Mouse (Mus musculus): ENCODE data around the gene Myh7b. TPM values are rescaled to one million over a fixed set of nuclear protein-coding genes. Genes with fewer than 3 reads are reported as not detected.

Myh7b gene
- total and polyA plus RNA-seq, 3 experiments, result 2.2 to 5.9 TPM; not detected in 1

DNA sequence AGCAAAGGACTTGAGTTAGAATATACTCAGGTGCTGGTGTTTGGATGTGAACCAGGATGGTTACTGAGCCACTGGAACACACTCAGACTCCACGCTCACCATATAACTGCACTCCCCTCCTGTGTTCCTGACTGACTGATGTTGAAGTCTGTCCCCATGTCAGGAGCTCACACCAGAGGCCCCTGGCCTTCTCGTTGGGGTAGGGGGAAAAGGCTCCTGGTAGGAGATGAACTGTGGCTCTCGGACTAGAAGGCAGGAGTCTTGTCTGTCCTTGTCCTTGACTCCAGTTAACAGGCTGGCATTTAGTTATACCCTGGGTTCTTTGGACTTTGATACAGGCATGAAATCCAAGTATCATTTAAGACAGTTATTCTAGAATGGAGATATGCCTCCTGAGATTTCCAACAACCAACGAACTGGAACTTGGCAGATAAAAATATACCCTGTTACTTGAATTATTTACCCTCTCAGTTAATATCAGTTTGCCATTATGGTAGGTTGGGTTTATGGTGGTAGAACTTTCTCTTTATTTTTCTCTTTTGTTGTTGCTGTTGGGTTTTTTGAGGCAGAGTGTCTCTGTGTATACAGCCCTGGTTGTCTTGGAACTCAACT lies 28.5 kb upstream of the Myh7b start:
- Histone ChIP-seq H3K27me3 (ENCODE audit: control insufficient read depth in 1 of 2, insufficient read depth in 2 of 2, low read length in 2 of 2) (no peaks in the 10 kb centered on the region), H3K9ac (ENCODE audit: control insufficient read depth, low read depth, low read length, poor library complexity, severe bottlenecking) (no peak overlapping the region), H3K79me2 (ENCODE audit: control insufficient read depth, insufficient read depth, low read length, poor library complexity) (no peaks in the 10 kb centered on the region), H3K4me1 (ENCODE audit: control insufficient read depth in 1 of 2, insufficient read depth in 2 of 2, low read length in 2 of 2) (no peaks in the 10 kb centered on the region), H3K9me3 (replicated peaks; ENCODE audit: insufficient read depth, low read length) (no peaks in the 10 kb centered on the region), H3K4me3 (ENCODE audit: control insufficient read depth in 1 of 2, insufficient read depth in 1 of 2, low read depth in 2 of 2, low read length in 2 of 2) (no peak overlapping the region), H3K27ac (ENCODE audit: control insufficient read depth, low read depth, low read length) (no peak overlapping the region), H3K36me3 (ENCODE audit: control insufficient read depth in 1 of 2, insufficient read depth in 2 of 2, low read length in 2 of 2) (no peaks in the 10 kb centered on the region)
- TF ChIP-seq MYC (IDR thresholded peaks at IDR 0.05; ENCODE audit: low read depth, low read length), result no peak
- TF ChIP-seq TAL1 (IDR thresholded peaks at IDR 0.05; ENCODE audit: low read length), result no peak
- no peak for TF ChIP-seq MAX (IDR thresholded peaks at IDR 0.05; ENCODE audit: low read length)
- TF ChIP-seq CHD2 (IDR thresholded peaks at IDR 0.05; ENCODE audit: low read length), result no peak
- no peak for TF ChIP-seq TCF12 (IDR thresholded peaks at IDR 0.05; ENCODE audit: low read depth, low read length)
- TF ChIP-seq GABPA (IDR thresholded peaks at IDR 0.05; ENCODE audit: low read depth, low read length), result no peak
- no peak for TF ChIP-seq POLR2A (IDR thresholded peaks at IDR 0.05; ENCODE audit: control insufficient read depth in 1 of 2, insufficient read depth in 1 of 2, low read depth in 1 of 2, low read length in 2 of 2, poor library complexity in 1 of 2)
- TF ChIP-seq RAD21 (IDR thresholded peaks at IDR 0.05; ENCODE audit: low read depth, low read length), result no peak
- TF ChIP-seq CTCF (IDR thresholded peaks at IDR 0.05 in 2 of 3, conservative IDR thresholded peaks at IDR 0.05 in 1 of 3; ENCODE audit: control insufficient read depth in 1 of 3, insufficient read depth in 1 of 3, low read depth in 2 of 3, low read length in 3 of 3, poor library complexity in 1 of 3, severe bottlenecking in 1 of 3), result no peak
- no peak for TF ChIP-seq E2F4 (IDR thresholded peaks at IDR 0.05; ENCODE audit: borderline replicate concordance, low read depth, low read length)
- no peak for TF ChIP-seq USF2 (IDR thresholded peaks at IDR 0.05; ENCODE audit: borderline replicate concordance in 1 of 2, insufficient read depth in 1 of 2, low read depth in 1 of 2, low read length in 2 of 2)
- TF ChIP-seq POLR2AphosphoS5 (IDR thresholded peaks at IDR 0.05; ENCODE audit: borderline replicate concordance, low read depth, low read length), result no peak
- TF ChIP-seq UBTF (IDR thresholded peaks at IDR 0.05; ENCODE audit: borderline replicate concordance, insufficient read depth, low read depth, low read length), result no peak
- TF ChIP-seq MXI1 (IDR thresholded peaks at IDR 0.05; ENCODE audit: low read depth, low read length), result no peak
- no peak for TF ChIP-seq EP300 (IDR thresholded peaks at IDR 0.05; ENCODE audit: low read depth in 1 of 2, low read length in 2 of 2)
- no peak for TF ChIP-seq ZNF384 (IDR thresholded peaks at IDR 0.05; ENCODE audit: low read depth, low read length)
- DNase-seq (ENCODE audit: low read depth, low spot score), result no peak

DNA sequence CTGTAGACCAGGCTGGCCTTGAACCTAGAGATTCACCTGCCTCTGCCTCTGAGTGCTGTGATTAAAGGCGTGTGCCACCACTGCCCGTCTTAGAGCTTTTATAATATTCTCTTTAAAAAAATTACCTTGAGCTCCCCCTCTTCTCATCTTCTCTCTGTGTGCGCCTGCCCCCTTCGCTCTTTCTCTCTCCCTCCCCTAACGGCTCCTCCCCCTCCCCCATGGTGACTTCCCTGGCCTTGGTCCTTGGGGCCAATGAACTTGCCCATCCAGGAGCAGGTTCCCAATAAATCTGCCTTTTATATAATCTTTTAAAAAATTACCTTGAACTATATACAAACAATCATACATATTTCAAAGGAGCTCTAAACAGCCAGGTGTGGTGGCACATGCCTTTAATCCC lies 28.0 kb upstream of the Myh7b start:
- H3K4me1 ChIP-seq (ENCODE audit: control insufficient read depth in 1 of 2, insufficient read depth in 2 of 2, low read length in 2 of 2), result no peaks in the 10 kb centered on the region
- H3K9ac ChIP-seq (ENCODE audit: control insufficient read depth, low read depth, low read length, poor library complexity, severe bottlenecking), result no peak overlapping the region
- no peak for DNase-seq (ENCODE audit: low read depth, low spot score)
- H3K27ac ChIP-seq (ENCODE audit: control insufficient read depth, low read depth, low read length), result no peak overlapping the region
- no peaks in the 10 kb centered on the region for H3K79me2 ChIP-seq (ENCODE audit: control insufficient read depth, insufficient read depth, low read length, poor library complexity)
- no peak overlapping the region for H3K4me3 ChIP-seq (ENCODE audit: control insufficient read depth in 1 of 2, insufficient read depth in 1 of 2, low read depth in 2 of 2, low read length in 2 of 2)
- H3K36me3 ChIP-seq (ENCODE audit: control insufficient read depth in 1 of 2, insufficient read depth in 2 of 2, low read length in 2 of 2), result no peaks in the 10 kb centered on the region
- no peaks in the 10 kb centered on the region for H3K27me3 ChIP-seq (ENCODE audit: control insufficient read depth in 1 of 2, insufficient read depth in 2 of 2, low read length in 2 of 2)
- TF ChIP-seq ZMIZ1 (IDR thresholded peaks at IDR 0.05; ENCODE audit: low read depth, low read length), result no peak
- no peak for TF ChIP-seq POLR2AphosphoS5 (IDR thresholded peaks at IDR 0.05; ENCODE audit: borderline replicate concordance, low read depth, low read length)
- TF ChIP-seq RAD21 (IDR thresholded peaks at IDR 0.05; ENCODE audit: low read depth, low read length), result no peak
- TF ChIP-seq MYB (IDR thresholded peaks at IDR 0.05; ENCODE audit: low read depth, low read length), result no peak
- TF ChIP-seq TAL1 (IDR thresholded peaks at IDR 0.05; ENCODE audit: low read length), result no peak
- TF ChIP-seq EP300 (IDR thresholded peaks at IDR 0.05; ENCODE audit: low read depth in 1 of 2, low read length in 2 of 2), result no peak
- no peak for TF ChIP-seq MAFK (IDR thresholded peaks at IDR 0.05; ENCODE audit: borderline replicate concordance, low read depth, low read length)
- no peak for TF ChIP-seq HCFC1 (IDR thresholded peaks at IDR 0.05; ENCODE audit: low read depth, low read length)
- TF ChIP-seq MAZ (IDR thresholded peaks at IDR 0.05; ENCODE audit: low read depth, low read length), result no peak
- TF ChIP-seq MYC (IDR thresholded peaks at IDR 0.05; ENCODE audit: low read depth, low read length), result no peak
- no peak for TF ChIP-seq USF1 (IDR thresholded peaks at IDR 0.05; ENCODE audit: low read depth, low read length)
- TF ChIP-seq E2F4 (IDR thresholded peaks at IDR 0.05; ENCODE audit: borderline replicate concordance, low read depth, low read length), result no peak
- TF ChIP-seq MAX (IDR thresholded peaks at IDR 0.05; ENCODE audit: low read length), result no peak
- H3K9me3 ChIP-seq (replicated peaks; ENCODE audit: insufficient read depth, low read length), result no peaks in the 10 kb centered on the region
